Mouse (Mus musculus) liver, embryonic 16.5 days (tissue): Measurements from ENCODE around the gene Ankrd13a. TPM values are rescaled to one million over a fixed set of nuclear protein-coding genes. Genes with fewer than 3 reads are reported as not detected.
"Not testable (repeated sequence)": the region's sequence is repeated elsewhere in the genome, so short reads cannot be mapped to it uniquely, and the experiment has no call there.

Experiments used
- ATAC-seq: fragments of 200-750 bp; cut with Nextera tagmentation; 2 replicates; pipeline ENCODE4 v1.8.0; 2017; ENCODE audit warnings: low read depth, mild to moderate bottlenecking, moderate number of reproducible peaks, moderate library complexity
- H3K27ac ChIP-seq: fragments of 300-500 bp; sonication (generic); 2 replicates; pipeline ENCODE4 v1.5.1; 2014; ENCODE audit warnings: mild to moderate bottlenecking, low read length
- H3K27me3 ChIP-seq: fragments of 300-500 bp; sonication (generic); 2 replicates; pipeline ENCODE4 v1.6.1; 2014; ENCODE audit warnings: low read depth, low read length, mixed read lengths; ENCODE audit not compliant: control insufficient read depth, insufficient read depth
- H3K36me3 ChIP-seq: fragments of 300-500 bp; sonication (generic); 2 replicates; pipeline ENCODE4 v1.6.1; 2014; ENCODE audit warnings: mild to moderate bottlenecking; ENCODE audit not compliant: control insufficient read depth, insufficient read depth
- H3K4me1 ChIP-seq: fragments of 300-500 bp; sonication (generic); 2 replicates; pipeline ENCODE4 v1.6.1; 2014; ENCODE audit warnings: low read depth, low read length, mixed read lengths; ENCODE audit not compliant: control insufficient read depth
- H3K4me2 ChIP-seq: fragments of 300-500 bp; sonication (generic); 2 replicates; pipeline ENCODE4 v1.6.1; 2014; ENCODE audit warnings: low read depth, low read length, mixed read lengths
- H3K4me3 ChIP-seq: fragments of 300-500 bp; sonication (generic); 2 replicates; pipeline ENCODE4 v1.5.1; 2014; ENCODE audit warnings: low read depth, mild to moderate bottlenecking, low read length
- H3K9ac ChIP-seq: fragments of 300-500 bp; sonication (generic); 2 replicates; pipeline ENCODE4 v1.6.1; 2014; ENCODE audit warnings: low read depth, low read length
- H3K9me3 ChIP-seq: fragments of 300-500 bp; sonication (generic); replicated peaks from 2 replicates; pipeline ENCODE4 v1.6.1; 2016; ENCODE audit warnings: low read length; ENCODE audit not compliant: control insufficient read depth
- WGBS: fragments of 180-500 bp; shearing (Covaris S2); extraction: QIAGEN DNeasy Blood & Tissue Kit; methylation state at CpG from one replicate; pipeline ENCODE4 v1.1.7; 2014; ENCODE audit not compliant: insufficient replicate concordance; 5-methylcytosine and 5-hydroxymethylcytosine counted together
- microRNA-seq: library from miRNA; unstranded; fragments of <30 nt; microRNA quantifications from one replicate; pipeline ENCODE4, GENCODE M21; 2016
- polyA plus RNA-seq: library from polyadenylated mRNA; unstranded; fragments of >200 nt; fragmentation: Nextera tagmentation; extraction: Ambion mirVana; gene quantifications from 2 replicates; pipeline ENCODE4 v1.2.1, GENCODE M21; 2015

Gene Ankrd13a
- polyA plus RNA-seq, 1 experiment from 2014 or later, result 11.8 TPM

DNA sequence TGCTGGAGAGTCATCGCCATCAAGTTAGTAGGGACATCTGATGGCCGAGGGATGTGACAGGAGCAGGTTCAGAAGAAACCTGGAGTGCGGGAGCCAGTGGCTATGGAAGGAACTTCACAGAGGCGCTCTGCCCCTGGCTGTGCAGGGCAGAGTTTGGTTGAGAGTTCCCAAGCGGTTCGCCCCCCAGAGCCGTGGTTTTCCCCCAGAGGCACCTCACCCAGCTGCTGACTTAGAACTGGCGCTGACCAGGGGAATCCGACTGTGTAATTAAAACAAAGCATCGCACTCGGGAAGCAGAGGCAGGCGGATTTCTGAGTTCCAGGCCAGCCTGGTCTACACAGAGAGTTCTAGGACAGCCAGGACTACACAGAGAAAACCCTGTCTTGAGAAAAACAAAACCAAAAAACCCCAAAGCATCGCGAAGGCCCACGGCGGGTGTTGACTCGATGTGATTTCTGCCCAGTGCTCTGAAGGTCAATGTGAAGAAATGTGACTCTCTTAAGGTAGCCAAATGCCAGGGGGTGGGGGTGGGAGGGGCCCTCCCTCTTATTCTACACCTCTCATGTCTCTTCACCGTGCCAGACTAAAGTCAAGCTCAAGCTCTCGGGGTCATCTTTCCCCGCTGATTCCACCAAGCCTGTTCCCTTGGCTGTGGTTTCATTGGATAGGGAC, 77.2 kb downstream of the Ankrd13a start:
- H3K27me3 ChIP-seq, result no peaks in the 10 kb centered on the region
- ATAC-seq, result peak; percentile 51
- no peaks in the 10 kb centered on the region for H3K36me3 ChIP-seq
- H3K4me1 ChIP-seq, result no peaks in the 10 kb centered on the region
- no peak overlapping the region for H3K4me3 ChIP-seq
- WGBS, result 60% methylated on average over 20 of the region's 20 CpGs
- no peak overlapping the region for H3K9ac ChIP-seq
- no peak overlapping the region for H3K4me2 ChIP-seq
- H3K9me3 ChIP-seq, result no peaks in the 10 kb centered on the region
- no peak overlapping the region for H3K27ac ChIP-seq

DNA sequence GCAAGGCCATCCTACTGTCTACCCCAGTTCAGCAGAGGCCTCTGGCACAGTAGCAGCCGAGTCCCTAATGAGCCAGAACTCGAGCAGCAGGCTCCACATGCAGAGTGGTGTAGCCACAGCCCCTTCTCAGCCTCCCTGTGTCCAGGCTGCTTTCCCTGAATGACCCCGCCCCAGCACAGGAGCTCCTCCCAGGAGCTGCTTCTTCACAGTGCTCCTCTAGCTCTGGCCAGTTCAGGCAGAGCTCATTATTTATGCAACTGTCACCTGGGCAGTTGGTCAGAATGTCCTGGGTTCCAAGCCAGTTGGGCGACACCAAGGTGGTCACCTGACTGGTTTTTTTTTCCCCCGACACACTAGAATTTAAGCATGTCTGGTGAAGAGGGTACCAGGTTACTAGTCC, 78.9 kb downstream of the Ankrd13a start, which contains the start of gene 4930519G04Rik:
Gene 4930519G04Rik (plus strand): TSS at position 301 of the 400 bp plus-strand sequence.
- not testable (repeated sequence) for ATAC-seq, H3K27ac ChIP-seq, H3K27me3 ChIP-seq, H3K36me3 ChIP-seq, H3K9me3 ChIP-seq, H3K4me3 ChIP-seq, H3K4me1 ChIP-seq, H3K4me2 ChIP-seq, H3K9ac ChIP-seq
- 66% methylated on average over 3 of the region's 5 CpGs for WGBS

Small RNA genes lying within 50 kb of the gene (microRNA-seq; reads per million reads assigned to microRNA genes)
- gene Mir6240, result 13.0 reads per million, percentile 31 among the genes with 10 or more reads in this experiment

Other genes starting within 250 kb of the Ankrd13a start
- 0.46 and 0.67 TPM in 2 replicates for gene Fam222a, start 206.7 kb upstream of the Ankrd13a start, polyA plus RNA-seq
- gene Trpv4, start 116.3 kb upstream of the Ankrd13a start, polyA plus RNA-seq, result 0.44 and 0.53 TPM in 2 replicates
- 28.6 and 30.3 TPM in 2 replicates for gene Gltp, start 83.7 kb upstream of the Ankrd13a start, polyA plus RNA-seq
- 2.5 and 2.9 TPM in 2 replicates for gene Tchp, start 66.9 kb upstream of the Ankrd13a start, polyA plus RNA-seq
- 15.4 and 16.1 TPM in 2 replicates for gene Git2, start 840 bp downstream of the Ankrd13a start, polyA plus RNA-seq
- 19.4 and 22.7 TPM in 2 replicates for gene 1500011B03Rik, start 48.8 kb downstream of the Ankrd13a start, polyA plus RNA-seq
- not detected in 2 replicates for gene 4930519G04Rik, start 79.0 kb downstream of the Ankrd13a start, polyA plus RNA-seq
- 0.02 TPM in 1 of 2 replicates, not detected in the other for gene Gm9936, start 84.0 kb downstream of the Ankrd13a start, polyA plus RNA-seq
- 2.2 and 2.6 TPM in 2 replicates for gene Oasl2, start 122.3 kb downstream of the Ankrd13a start, polyA plus RNA-seq
- 0.26 and 0.61 TPM in 2 replicates for gene Oasl1, start 148.6 kb downstream of the Ankrd13a start, polyA plus RNA-seq
- gene 2210016L21Rik, start 167.5 kb downstream of the Ankrd13a start, polyA plus RNA-seq, result 9.8 and 10.2 TPM in 2 replicates
- gene Hnf1a, start 196.4 kb downstream of the Ankrd13a start, polyA plus RNA-seq, result 4.1 and 4.7 TPM in 2 replicates
- gene Sppl3, start 236.5 kb downstream of the Ankrd13a start, polyA plus RNA-seq, result 3.2 and 3.3 TPM in 2 replicates